Mouse (Mus musculus) myocyte (in vitro differentiated cells): Measurements from ENCODE around the gene Lpo. TPM values are rescaled to one million over a fixed set of nuclear protein-coding genes. Genes with fewer than 3 reads are reported as not detected.

Experiments used
- H3K27me3 ChIP-seq: one replicate; pipeline ENCODE4 v1.6.1; 2011; ENCODE audit not compliant: control insufficient read depth, insufficient read depth, insufficient read length
- H3K36me3 ChIP-seq: one replicate; pipeline ENCODE4 v1.6.1; 2011; ENCODE audit not compliant: control insufficient read depth, insufficient read depth
- H3K4me2 ChIP-seq: one replicate; pipeline ENCODE4 v1.6.1; 2011; ENCODE audit warnings: low read depth, control low read depth
- H3K4me3 ChIP-seq: one replicate; pipeline ENCODE4 v1.5.1; 2011; ENCODE audit warnings: mild to moderate bottlenecking, control low read depth, moderate library complexity
- H3K79me2 ChIP-seq: one replicate; pipeline ENCODE4 v1.6.1; 2011; ENCODE audit not compliant: control insufficient read depth, insufficient read depth
- H3ac ChIP-seq: one replicate; pipeline ENCODE4 v1.6.1; 2011; ENCODE audit not compliant: control insufficient read depth, insufficient read length
- CEBPB ChIP-seq: IDR thresholded peaks from 2 replicates; pipeline ENCODE4 v1.6.1; 2011; ENCODE audit warnings: mild to moderate bottlenecking, moderate library complexity; ENCODE audit not compliant: poor library complexity, insufficient read depth, severe bottlenecking
- E2F4 ChIP-seq: IDR thresholded peaks from one replicate; pipeline ENCODE4 v1.6.1; 2011; ENCODE audit warnings: mild to moderate bottlenecking, control low read depth, moderate library complexity; ENCODE audit not compliant: insufficient read depth
- MAX ChIP-seq: IDR thresholded peaks from one replicate; pipeline ENCODE4 v1.6.1; 2011; ENCODE audit warnings: low read depth, mild to moderate bottlenecking, control low read depth
- MYOD1 ChIP-seq, 3 experiments: IDR thresholded peaks; one replicate each; pipeline ENCODE4 v1.6.1; 2011; ENCODE audit warnings: control low read depth in 2 of 3, low read depth in 2 of 3, mild to moderate bottlenecking in 2 of 3, moderate library complexity in 1 of 3; ENCODE audit not compliant: insufficient read length in 2 of 3, control insufficient read depth in 1 of 3
- MYOG ChIP-seq, 3 experiments: IDR thresholded peaks; one replicate each; pipeline ENCODE4 v1.6.1; 2011; ENCODE audit warnings: control low read depth in 2 of 3, low read depth in 2 of 3, mild to moderate bottlenecking in 2 of 3; ENCODE audit not compliant: insufficient read length in 2 of 3, control insufficient read depth in 1 of 3, insufficient read depth in 1 of 3
- POLR2A ChIP-seq: IDR thresholded peaks from one replicate; pipeline ENCODE4 v1.6.1; 2011; ENCODE audit warnings: low read depth, mild to moderate bottlenecking, control low read depth, moderate library complexity; ENCODE audit not compliant: insufficient read length
- POLR2AphosphoS2 ChIP-seq: IDR thresholded peaks from one replicate; pipeline ENCODE4 v1.6.1; 2011; ENCODE audit warnings: low read depth, control low read depth; ENCODE audit not compliant: insufficient read length
- REST ChIP-seq: IDR thresholded peaks from one replicate; pipeline ENCODE4 v1.6.1; 2011; ENCODE audit warnings: mild to moderate bottlenecking, control low read depth, moderate library complexity; ENCODE audit not compliant: insufficient read depth, insufficient read length
- SRF ChIP-seq: IDR thresholded peaks from one replicate; pipeline ENCODE4 v1.6.1; 2011; ENCODE audit warnings: low read depth; ENCODE audit not compliant: control insufficient read depth, insufficient read length
- TCF12 ChIP-seq: IDR thresholded peaks from one replicate; pipeline ENCODE4 v1.6.1; 2011; ENCODE audit warnings: mild to moderate bottlenecking, control low read depth; ENCODE audit not compliant: poor library complexity, insufficient read depth, severe bottlenecking
- TCF3 ChIP-seq: IDR thresholded peaks from one replicate; pipeline ENCODE4 v1.6.1; 2011; ENCODE audit warnings: low read depth, control low read depth; ENCODE audit not compliant: insufficient read length
- USF1 ChIP-seq: IDR thresholded peaks from one replicate; pipeline ENCODE4 v1.6.1; 2011; ENCODE audit warnings: low read depth, mild to moderate bottlenecking, control low read depth, moderate library complexity
- polyA plus RNA-seq: library from polyadenylated mRNA; unstranded; fragments of >200 nt; fragmentation: generic; extraction: Trizol; gene quantifications from one replicate; pipeline ENCODE4 v1.2.1, GENCODE M21; 2012; ENCODE audit warnings: missing spikeins

Gene Lpo
- polyA plus RNA-seq, 1 experiment = not detected

GRCm38 (mm10) chr11:87862805-87863204 lies 34.7 kb upstream of the Lpo start:
- no peaks in the 10 kb centered on the region for H3K79me2 ChIP-seq
- no peak overlapping the region for H3K4me3 ChIP-seq
- H3ac ChIP-seq = no peak overlapping the region
- no peak overlapping the region for H3K4me2 ChIP-seq
- peaks cover 2% of the 10 kb centered on the region for H3K27me3 ChIP-seq
- no peaks in the 10 kb centered on the region for H3K36me3 ChIP-seq
- no peak for TF ChIP-seq MYOG (IDR thresholded peaks at IDR 0.05; ENCODE audit: control insufficient read depth in 1 of 3, insufficient read depth in 1 of 3, insufficient read length in 2 of 3, low read depth in 2 of 3)
- no peak for TF ChIP-seq REST
- TF ChIP-seq CEBPB = no peak
- no peak for TF ChIP-seq TCF12
- no peak for TF ChIP-seq E2F4
- TF ChIP-seq TCF3 = no peak

GRCm38 (mm10) chr11:87860426-87860825 lies 32.3 kb upstream of the Lpo start:
- no peak overlapping the region for H3ac ChIP-seq

GRCm38 (mm10) chr11:87859273-87859672 lies 31.2 kb upstream of the Lpo start:
- no peaks in the 10 kb centered on the region for H3K27me3 ChIP-seq
- no peak overlapping the region for H3K4me3 ChIP-seq
- H3K4me2 ChIP-seq = no peak overlapping the region
- TF ChIP-seq SRF (no peak), MYOD1 (IDR thresholded peaks at IDR 0.05; ENCODE audit: control insufficient read depth in 1 of 3, insufficient read length in 2 of 3, low read depth in 2 of 3) (no peak), MYOG (IDR thresholded peaks at IDR 0.05; ENCODE audit: control insufficient read depth in 1 of 3, insufficient read depth in 1 of 3, insufficient read length in 2 of 3, low read depth in 2 of 3) (no peak), MAX (no peak), USF1 (no peak), TCF12 (no peak), E2F4 (no peak), POLR2AphosphoS2 (no peak), TCF3 (no peak), CEBPB (no peak), REST (no peak), POLR2A (no peak)
- H3ac ChIP-seq = no peak overlapping the region
- H3K36me3 ChIP-seq = no peaks in the 10 kb centered on the region
- H3K79me2 ChIP-seq = no peaks in the 10 kb centered on the region

More at GRCm38 (mm10) chr11:87860426-87860825, 32.3 kb upstream of the Lpo start:
- H3K27me3 ChIP-seq = no peaks in the 10 kb centered on the region
- TF ChIP-seq USF1 (no peak), CEBPB (no peak), TCF12 (no peak)
- H3K4me2 ChIP-seq = no peak overlapping the region
- H3K79me2 ChIP-seq = no peaks in the 10 kb centered on the region
- no peaks in the 10 kb centered on the region for H3K36me3 ChIP-seq
- no peak overlapping the region for H3K4me3 ChIP-seq

GRCm38 (mm10) chr11:87854550-87854949 lies 26.5 kb upstream of the Lpo start:
- no peaks in the 10 kb centered on the region for H3K79me2 ChIP-seq
- no peaks in the 10 kb centered on the region for H3K27me3 ChIP-seq
- no peak for TF ChIP-seq TCF12
- no peak for TF ChIP-seq MYOD1 (IDR thresholded peaks at IDR 0.05; ENCODE audit: control insufficient read depth in 1 of 3, insufficient read length in 2 of 3, low read depth in 2 of 3)
- TF ChIP-seq REST = no peak
- TF ChIP-seq USF1 = no peak
- TF ChIP-seq TCF3 = no peak
- H3K4me3 ChIP-seq = no peak overlapping the region
- H3K36me3 ChIP-seq = no peaks in the 10 kb centered on the region
- no peak overlapping the region for H3ac ChIP-seq
- H3K4me2 ChIP-seq = no peak overlapping the region

- Histone ChIP-seq H3ac (no peak overlapping the region), H3K4me2 (peak overlapping the region; percentile 94), H3K36me3 (no peaks in the 10 kb centered on the region), H3K27me3 (no peaks in the 10 kb centered on the region), H3K4me3 (peak overlapping the region; percentile 47), H3K79me2 (no peaks in the 10 kb centered on the region)
- TF ChIP-seq MYOG (IDR thresholded peaks at IDR 0.05; ENCODE audit: control insufficient read depth in 1 of 3, insufficient read depth in 1 of 3, insufficient read length in 2 of 3, low read depth in 2 of 3) (no peak), TCF3 (no peak), TCF12 (no peak), SRF (no peak), MAX (no peak), E2F4 (no peak), USF1 (no peak), MYOD1 (IDR thresholded peaks at IDR 0.05; ENCODE audit: control insufficient read depth in 1 of 3, insufficient read length in 2 of 3, low read depth in 2 of 3) (no peak), POLR2AphosphoS2 (no peak), REST (no peak), POLR2A (no peak), CEBPB (no peak)
Observed at GRCm38 (mm10) chr11:87853597-87853954, 25.5 kb upstream of the Lpo start.
